Mouse (Mus musculus): Measurements from ENCODE around the gene Adam1a. TPM values are rescaled to one million over a fixed set of nuclear protein-coding genes. Genes with fewer than 3 reads are reported as not detected.
A peak's percentile ranks its signal among the peaks of the same experiment; 100 is the strongest.

Adam1a gene
- 138 and 140 TPM in 2 replicates for polyA plus RNA-seq (2012; rRNA removed)

GRCm38 (mm10) chr5:121544910-121545792, at the start of gene Adam1a, which contains the start of gene Gm42878:
TSS of gene Adam1a (minus strand) at chr5:121545482.
TSS of gene Gm42878 (minus strand) at chr5:121545482.
- peak within 1 kb of the TSS; percentile 88 for H3K27ac ChIP-seq (ENCODE audit: control insufficient read depth, insufficient read depth, low read depth, low read length)
- TF ChIP-seq CTCF (IDR thresholded peaks at IDR 0.05; ENCODE audit: control insufficient read depth, insufficient read depth, insufficient replicate concordance, low read depth, low read length) (no peak), POLR2A (IDR thresholded peaks at IDR 0.05; ENCODE audit: control insufficient read depth, low read depth, low read length) (no peak)
- H3K4me1 ChIP-seq (ENCODE audit: control insufficient read depth, insufficient read depth, low read length), result peaks cover 19% of the 10 kb centered on the region
- H3K27me3 ChIP-seq (ENCODE audit: control insufficient read depth, insufficient read depth, low read length), result no peaks in the 10 kb centered on the region
- no peaks in the 10 kb centered on the region for H3K36me3 ChIP-seq (ENCODE audit: control insufficient read depth, insufficient read depth, low read length)
- peak within 1 kb of the TSS; percentile 92 for H3K4me3 ChIP-seq (ENCODE audit: control insufficient read depth, low read depth, low read length)

GRCm38 (mm10) chr5:121594714-121595313, 49.5 kb upstream of the Adam1a start:
- H3K27me3 ChIP-seq (ENCODE audit: control insufficient read depth, insufficient read depth, low read length), result no peaks in the 10 kb centered on the region
- no peak overlapping the region for H3K4me3 ChIP-seq (ENCODE audit: control insufficient read depth, low read depth, low read length)
- peaks cover 8% of the 10 kb centered on the region for H3K4me1 ChIP-seq (ENCODE audit: control insufficient read depth, insufficient read depth, low read length)
- TF ChIP-seq CTCF (IDR thresholded peaks at IDR 0.05; ENCODE audit: control insufficient read depth, insufficient read depth, insufficient replicate concordance, low read depth, low read length) (no peak), POLR2A (IDR thresholded peaks at IDR 0.05; ENCODE audit: control insufficient read depth, low read depth, low read length) (no peak)
- H3K36me3 ChIP-seq (ENCODE audit: control insufficient read depth, insufficient read depth, low read length), result no peaks in the 10 kb centered on the region
- no peak overlapping the region for H3K27ac ChIP-seq (ENCODE audit: control insufficient read depth, insufficient read depth, low read depth, low read length)

- H3K4me3 ChIP-seq (ENCODE audit: control insufficient read depth, low read depth, low read length), result peak within 1 kb of the TSS; percentile 83
- no peaks in the 10 kb centered on the region for H3K36me3 ChIP-seq (ENCODE audit: control insufficient read depth, insufficient read depth, low read length)
- peaks cover 8% of the 10 kb centered on the region for H3K4me1 ChIP-seq (ENCODE audit: control insufficient read depth, insufficient read depth, low read length)
- TF ChIP-seq POLR2A (IDR thresholded peaks at IDR 0.05; ENCODE audit: control insufficient read depth, low read depth, low read length), result peak; percentile 93
- no peak for TF ChIP-seq CTCF (IDR thresholded peaks at IDR 0.05; ENCODE audit: control insufficient read depth, insufficient read depth, insufficient replicate concordance, low read depth, low read length)
- no peaks in the 10 kb centered on the region for H3K27me3 ChIP-seq (ENCODE audit: control insufficient read depth, insufficient read depth, low read length)
- peak within 1 kb of the TSS; percentile 74 for H3K27ac ChIP-seq (ENCODE audit: control insufficient read depth, insufficient read depth, low read depth, low read length)
Measured at GRCm38 (mm10) chr5:121593451-121594401, 48.4 kb upstream of the Adam1a start, which contains the start of gene Aldh2. TSS of gene Aldh2 (minus strand) at chr5:121593824.

- Histone ChIP-seq H3K4me3 (ENCODE audit: control insufficient read depth, low read depth, low read length) (peak overlapping the region; percentile 83), H3K27ac (ENCODE audit: control insufficient read depth, insufficient read depth, low read depth, low read length) (peak overlapping the region; percentile 74), H3K27me3 (ENCODE audit: control insufficient read depth, insufficient read depth, low read length) (no peaks in the 10 kb centered on the region), H3K4me1 (ENCODE audit: control insufficient read depth, insufficient read depth, low read length) (peaks cover 10% of the 10 kb centered on the region), H3K36me3 (ENCODE audit: control insufficient read depth, insufficient read depth, low read length) (no peaks in the 10 kb centered on the region)
- no peak for TF ChIP-seq CTCF (IDR thresholded peaks at IDR 0.05; ENCODE audit: control insufficient read depth, insufficient read depth, insufficient replicate concordance, low read depth, low read length)
- TF ChIP-seq POLR2A (IDR thresholded peaks at IDR 0.05; ENCODE audit: control insufficient read depth, low read depth, low read length), result no peak
Measured at GRCm38 (mm10) chr5:121592816-121593407, 47.6 kb upstream of the Adam1a start.

GRCm38 (mm10) chr5:121592064-121592815, 47.0 kb upstream of the Adam1a start:
- H3K36me3 ChIP-seq (ENCODE audit: control insufficient read depth, insufficient read depth, low read length), result no peaks in the 10 kb centered on the region
- TF ChIP-seq POLR2A (IDR thresholded peaks at IDR 0.05; ENCODE audit: control insufficient read depth, low read depth, low read length), result no peak
- TF ChIP-seq CTCF (IDR thresholded peaks at IDR 0.05; ENCODE audit: control insufficient read depth, insufficient read depth, insufficient replicate concordance, low read depth, low read length), result no peak
- H3K4me3 ChIP-seq (ENCODE audit: control insufficient read depth, low read depth, low read length), result peak overlapping the region; percentile 83
- no peaks in the 10 kb centered on the region for H3K27me3 ChIP-seq (ENCODE audit: control insufficient read depth, insufficient read depth, low read length)
- H3K27ac ChIP-seq (ENCODE audit: control insufficient read depth, insufficient read depth, low read depth, low read length), result peak overlapping the region; percentile 78
- peaks cover 12% of the 10 kb centered on the region for H3K4me1 ChIP-seq (ENCODE audit: control insufficient read depth, insufficient read depth, low read length)

All from testis, adult 2 months (tissue).